Mouse (Mus musculus) heart, postnatal 0 days (tissue): ENCODE measurements around the gene Kif23. TPM values are rescaled to one million over a fixed set of nuclear protein-coding genes. Genes with fewer than 3 reads are reported as not detected.

Experiments used
- ATAC-seq: fragments of 200-750 bp; cut with Nextera tagmentation; 2 replicates; pipeline ENCODE4 v1.8.0; 2017; ENCODE audit warnings: low read depth, moderate number of reproducible peaks, moderate library complexity; ENCODE audit not compliant: insufficient read depth
- DNase-seq: peaks from one replicate; pipeline ENCODE4 v3.0.0-alpha.2; 2016; ENCODE audit warnings: low spot score
- H3K27ac ChIP-seq: fragments of 300-500 bp; sonication (generic); 2 replicates; pipeline ENCODE4 v1.5.1; 2014; ENCODE audit warnings: low read depth, mild to moderate bottlenecking
- H3K27me3 ChIP-seq: fragments of 300-500 bp; sonication (generic); 2 replicates; pipeline ENCODE4 v1.6.1; 2014; ENCODE audit warnings: low read length, mixed read lengths; ENCODE audit not compliant: control insufficient read depth, insufficient read depth
- H3K36me3 ChIP-seq: fragments of 300-500 bp; sonication (generic); replicated peaks from 2 replicates; pipeline ENCODE4 v1.6.1; 2014; ENCODE audit warnings: low read length, mixed read lengths; ENCODE audit not compliant: control insufficient read depth, insufficient read depth
- H3K4me1 ChIP-seq: fragments of 300-500 bp; sonication (generic); 2 replicates; pipeline ENCODE4 v1.6.1; 2014; ENCODE audit warnings: antibody characterized with exemption; ENCODE audit not compliant: control insufficient read depth, insufficient read depth
- H3K4me2 ChIP-seq: fragments of 300-500 bp; sonication (generic); 2 replicates; pipeline ENCODE4 v1.6.1; 2014; ENCODE audit warnings: low read depth, mild to moderate bottlenecking, low read length, moderate library complexity
- H3K4me3 ChIP-seq: fragments of 300-500 bp; sonication (generic); 2 replicates; pipeline ENCODE4 v1.5.1; 2014; ENCODE audit warnings: low read depth, low read length
- H3K9ac ChIP-seq: fragments of 300-500 bp; sonication (generic); replicated peaks from 2 replicates; pipeline ENCODE4 v1.6.1; 2014; ENCODE audit warnings: low read depth, low read length, mixed read lengths
- H3K9me3 ChIP-seq: fragments of 300-500 bp; sonication (generic); replicated peaks from 2 replicates; pipeline ENCODE4 v1.6.1; 2016; ENCODE audit warnings: low read length; ENCODE audit not compliant: control insufficient read depth
- CTCF ChIP-seq: IDR thresholded peaks from 2 replicates; pipeline ENCODE4 v1.5.1; 2016; ENCODE audit warnings: antibody characterized with exemption, control low read depth, low read depth
- EP300 ChIP-seq: IDR thresholded peaks from 2 replicates; pipeline ENCODE4 v1.6.1; 2016; ENCODE audit warnings: antibody characterized with exemption, low read depth
- WGBS: fragments of 180-500 bp; shearing (Covaris S2); extraction: QIAGEN DNeasy Blood & Tissue Kit; methylation state at CpG from one replicate; pipeline ENCODE4 v1.1.7; 2014; 5-methylcytosine and 5-hydroxymethylcytosine counted together
- polyA plus RNA-seq: library from polyadenylated mRNA; unstranded; fragments of >200 nt; fragmentation: Nextera tagmentation; extraction: Ambion mirVana; gene quantifications from 2 replicates; pipeline ENCODE4 v1.2.1, GENCODE M21; 2015
- total RNA-seq: library from RNA; depleted of rRNA; stranded (reverse); fragments of >200 nt; gene quantifications from 2 replicates; pipeline ENCODE4 v1.2.3, GENCODE M21; 2014; ENCODE audit warnings: low replicate concordance

Gene Kif23
- total and polyA plus RNA-seq, 2 experiments from 2014 or later: 9.9 to 17.6 TPM

DNA sequence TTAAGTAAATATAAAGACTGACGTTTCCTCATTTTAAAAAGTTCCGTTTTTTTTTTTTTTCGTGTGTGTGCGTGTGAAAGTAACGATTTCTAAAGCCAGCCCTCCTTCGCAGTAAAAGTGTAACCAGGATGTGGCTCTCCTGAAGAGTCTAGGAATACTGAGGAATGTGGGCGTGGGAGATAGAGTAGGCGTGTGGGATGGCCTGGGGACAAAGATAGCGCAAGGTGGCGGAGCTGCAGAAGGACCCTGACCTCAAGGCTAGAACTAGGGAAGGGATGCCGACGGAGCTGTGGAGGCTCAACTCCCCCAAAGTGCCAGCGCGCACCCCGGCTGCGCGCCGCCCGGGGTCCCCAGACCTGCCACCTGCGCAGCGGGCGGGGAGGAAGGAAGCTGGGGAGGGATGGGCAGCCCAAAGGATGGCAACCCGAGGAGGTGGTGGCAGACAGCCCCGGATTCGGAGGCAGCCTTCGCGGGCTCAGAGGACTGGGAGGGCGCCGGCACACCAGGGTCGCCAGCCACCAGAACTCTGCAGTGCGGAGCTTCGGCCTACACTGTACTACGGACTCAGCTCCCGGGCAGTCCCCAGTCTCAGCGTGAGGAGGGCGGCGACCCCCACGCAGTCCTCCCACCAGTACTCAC lies 482 bp downstream of the Kif23 start:
- H3K9me3 ChIP-seq: no peaks in the 10 kb centered on the region
- DNase-seq (peak; percentile 14), ATAC-seq (peak; percentile 61)
- peak overlapping the region; percentile 93 for H3K4me2 ChIP-seq
- H3K27ac ChIP-seq: peak overlapping the region; percentile 50
- H3K4me3 ChIP-seq: peak overlapping the region; percentile 76
- peaks cover 23% of the 10 kb centered on the region for H3K36me3 ChIP-seq
- peak overlapping the region; percentile 59 for H3K9ac ChIP-seq
- TF ChIP-seq EP300: no peak
- no peak for TF ChIP-seq CTCF
- no peaks in the 10 kb centered on the region for H3K27me3 ChIP-seq
- whole genome bisulfite sequencing: under 1% methylated on average over 37 of the region's 38 CpGs
- H3K4me1 ChIP-seq: peaks cover 7% of the 10 kb centered on the region; the same call in 1 of the 2 replicates

DNA sequence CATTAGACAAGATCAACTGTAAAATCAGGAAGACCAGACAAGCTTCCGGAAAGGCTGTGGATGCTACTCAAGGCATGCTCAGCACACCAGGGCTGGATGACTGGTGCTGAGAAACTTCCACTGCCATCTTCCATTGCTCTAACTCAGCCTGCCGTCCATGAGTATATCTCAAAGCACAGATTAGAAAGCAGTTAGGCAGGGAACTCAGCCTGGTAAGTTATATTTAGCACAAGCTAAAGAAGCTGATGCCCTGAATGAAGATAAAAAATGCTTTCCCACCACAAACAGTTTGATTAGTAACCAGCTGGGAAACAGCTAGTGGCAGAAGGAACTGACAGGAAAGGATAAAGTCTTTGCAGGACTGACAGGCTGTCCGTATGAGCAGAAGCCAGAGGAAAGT lies 5.5 kb downstream of the Kif23 start:
- Histone ChIP-seq H3K36me3 (peaks cover 71% of the 10 kb centered on the region), H3K4me2 (no peak overlapping the region), H3K27me3 (no peaks in the 10 kb centered on the region), H3K4me3 (no peak overlapping the region), H3K9me3 (no peaks in the 10 kb centered on the region), H3K4me1 (no peaks in the 10 kb centered on the region; the same call in 1 of the 2 replicates), H3K9ac (no peak overlapping the region), H3K27ac (peak overlapping the region; percentile 38; the same call in 1 of the 2 replicates)
- ATAC-seq: no peak
- TF ChIP-seq EP300 (no peak), CTCF (no peak)
- no peak for DNase-seq
- 30% methylated on average over 3 of the region's 3 CpGs for WGBS

DNA sequence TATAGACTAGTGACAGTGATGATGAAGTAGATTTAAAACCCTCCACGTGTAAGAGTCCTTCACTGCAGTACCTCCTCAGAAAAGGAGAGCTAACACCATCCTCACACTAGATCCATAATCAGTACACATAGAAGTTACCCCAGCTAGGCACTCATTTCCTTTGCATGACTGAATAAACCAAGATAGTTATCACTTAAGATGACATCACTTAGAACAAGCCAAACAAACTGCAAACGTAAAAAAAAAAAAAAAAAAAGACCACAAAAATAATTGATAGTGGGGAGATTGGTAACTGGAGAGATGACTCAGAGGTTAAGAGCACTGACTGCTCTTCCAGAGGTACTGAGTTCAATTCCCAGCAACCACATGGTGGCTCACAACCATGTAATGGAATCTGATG lies 13.2 kb downstream of the Kif23 start:
- no peak for TF ChIP-seq EP300
- TF ChIP-seq CTCF: no peak
- H3K36me3 ChIP-seq: peaks cover 82% of the 10 kb centered on the region
- H3K9me3 ChIP-seq: no peaks in the 10 kb centered on the region
- no peak overlapping the region for H3K4me2 ChIP-seq
- no peak overlapping the region for H3K4me3 ChIP-seq
- no peak for ATAC-seq
- WGBS: 70% methylated on average over 2 of the region's 2 CpGs
- H3K27me3 ChIP-seq: no peaks in the 10 kb centered on the region
- no peak for DNase-seq
- no peak overlapping the region for H3K27ac ChIP-seq
- no peaks in the 10 kb centered on the region for H3K4me1 ChIP-seq
- no peak overlapping the region for H3K9ac ChIP-seq

DNA sequence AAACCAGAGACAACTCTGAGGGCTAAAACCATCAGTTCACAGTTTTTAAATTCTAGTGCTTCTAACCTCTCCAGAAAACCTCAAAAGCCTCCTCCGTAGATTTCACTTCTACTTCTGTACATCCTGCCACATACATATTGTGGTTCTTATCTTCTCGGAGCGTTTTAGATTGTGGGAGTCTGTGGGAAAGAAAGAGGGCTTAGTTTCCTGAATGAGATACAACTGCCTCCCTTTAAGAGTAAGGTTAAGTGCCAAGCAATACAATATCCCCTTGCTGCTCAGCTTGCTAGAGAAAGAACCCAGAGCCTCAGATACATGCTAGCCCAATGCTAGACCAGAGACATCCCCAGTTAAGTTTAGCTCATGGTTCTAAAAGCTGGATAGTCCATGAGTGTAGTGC lies 14.6 kb downstream of the Kif23 start:
- Histone ChIP-seq H3K9ac (no peak overlapping the region), H3K9me3 (no peaks in the 10 kb centered on the region), H3K36me3 (peaks cover 80% of the 10 kb centered on the region), H3K27me3 (no peaks in the 10 kb centered on the region), H3K4me1 (no peaks in the 10 kb centered on the region), H3K27ac (no peak overlapping the region), H3K4me3 (no peak overlapping the region), H3K4me2 (no peak overlapping the region)
- no peak for DNase-seq
- no peak for ATAC-seq
- WGBS: 64% methylated on average over 3 of the region's 3 CpGs
- TF ChIP-seq EP300 (no peak), CTCF (no peak)

DNA sequence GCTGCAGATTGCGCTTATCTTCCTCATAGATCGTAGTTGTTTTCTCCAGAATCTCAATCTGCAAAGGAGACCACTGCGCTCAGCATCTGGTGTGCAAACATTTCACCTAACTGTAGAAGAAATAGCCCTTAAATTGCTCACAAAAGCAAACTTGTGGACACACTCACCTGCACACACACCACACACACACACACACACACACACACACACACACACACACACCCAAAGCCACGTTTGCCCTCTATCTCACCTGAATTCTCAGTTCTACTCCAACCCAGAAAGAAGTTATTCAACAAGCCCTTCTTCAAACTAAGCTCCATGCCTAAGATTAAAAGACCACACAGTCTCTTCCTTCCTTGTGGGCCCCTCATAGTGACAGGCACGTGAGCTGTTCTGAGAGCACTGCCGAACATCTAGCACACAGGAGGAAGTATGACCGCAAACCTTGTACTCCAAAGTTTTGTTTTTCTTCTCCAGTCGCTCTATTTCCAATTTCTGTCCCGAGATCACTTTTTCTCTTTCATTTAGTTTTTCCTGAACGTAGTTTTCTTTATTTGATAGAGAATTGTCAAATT lies 21.4 kb downstream of the Kif23 start:
- Histone ChIP-seq H3K4me1 (no peaks in the 10 kb centered on the region), H3K4me2 (no peak overlapping the region), H3K9ac (no peak overlapping the region), H3K9me3 (no peaks in the 10 kb centered on the region), H3K27ac (no peak overlapping the region), H3K4me3 (no peak overlapping the region), H3K36me3 (peaks cover 85% of the 10 kb centered on the region), H3K27me3 (no peaks in the 10 kb centered on the region)
- WGBS: 89% methylated on average over 10 of the region's 10 CpGs
- DNase-seq (no peak), ATAC-seq (no peak)
- no peak for TF ChIP-seq CTCF

DNA sequence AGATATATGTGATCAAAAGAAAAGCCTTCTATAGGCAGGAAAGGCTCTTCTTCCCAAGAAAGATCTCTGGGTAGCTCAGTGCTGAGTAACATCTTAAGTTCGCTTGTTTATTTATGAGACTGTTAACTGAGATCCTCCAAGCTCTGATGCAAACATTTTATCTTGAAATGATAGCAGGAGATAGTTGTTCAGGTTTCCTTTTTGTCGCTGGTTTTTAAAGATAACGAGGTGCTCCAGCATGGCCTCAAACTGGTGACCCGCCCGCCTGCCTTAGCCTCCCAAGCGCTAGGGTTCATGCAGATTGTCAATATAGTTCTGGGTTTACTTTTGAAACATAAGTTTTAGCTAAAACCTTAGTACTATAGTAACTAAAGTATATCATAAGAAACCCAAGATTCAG lies 26.2 kb downstream of the Kif23 start:
- 86% methylated on average over 6 of the region's 6 CpGs for WGBS
- no peaks in the 10 kb centered on the region for H3K4me1 ChIP-seq
- peaks cover 69% of the 10 kb centered on the region for H3K36me3 ChIP-seq
- DNase-seq (no peak), ATAC-seq (no peak)
- no peak overlapping the region for H3K4me2 ChIP-seq
- H3K27me3 ChIP-seq: no peaks in the 10 kb centered on the region
- H3K9ac ChIP-seq: no peak overlapping the region
- no peaks in the 10 kb centered on the region for H3K9me3 ChIP-seq
- no peak overlapping the region for H3K4me3 ChIP-seq
- H3K27ac ChIP-seq: no peak overlapping the region
- TF ChIP-seq CTCF (no peak), EP300 (no peak)
